Comparison of ENCODE assay signal across 8 mouse cellular contexts in genomic region chrX:151055559-151055958, GRCm38 (mm10). TPM values are rescaled to one million over a fixed set of nuclear protein-coding genes. Genes with fewer than 3 reads are reported as not detected.
DNase-seq lines count a peak whose midpoint lies in the region; ATAC-seq and TF ChIP-seq lines count a peak whose summit lies in the region.

No protein-coding gene starts in this region.

- H3K4me2 ChIP-seq in intestine, embryonic 14.5 days (ENCODE audit: low read length) = no peak overlapping the region
- H3K4me2 ChIP-seq in liver, postnatal 0 days (ENCODE audit: low read depth, low read length) = no peak overlapping the region
- no peak overlapping the region for H3K4me2 ChIP-seq in neural tube, embryonic 15.5 days

- TF ChIP-seq CTCF in liver, postnatal 0 days (IDR thresholded peaks at IDR 0.05; ENCODE audit: low read depth) = no peak

- no peak overlapping the region for H3K4me3 ChIP-seq in intestine, embryonic 14.5 days (ENCODE audit: low read depth, low read length)
- H3K4me3 ChIP-seq in liver, postnatal 0 days (ENCODE audit: low read depth, low read length) = no peak overlapping the region
- no peak overlapping the region for H3K4me3 ChIP-seq in neural tube, embryonic 15.5 days (replicated peaks)

- peak; percentile 55 for DNase-seq in adrenal gland, postnatal 10 days
- no peak for DNase-seq in adrenal gland, adult 18-20 months (ENCODE audit: low spot score in 2 of 2)
- peak; percentile 31 to 58 for DNase-seq in adrenal gland, postnatal 36 days
- DNase-seq in intestine, embryonic 14.5 days (ENCODE audit: low spot score) = no peak
- no peak for DNase-seq in liver, postnatal 0 days
- no peak for DNase-seq in left cerebral cortex, adult 18-20 months (ENCODE audit: low spot score in 2 of 2)
- no peak for DNase-seq in T-cell, adult 2 months (ENCODE audit: low spot score)

- no peaks in the 10 kb centered on the region for H3K27me3 ChIP-seq in intestine, embryonic 14.5 days (replicated peaks; ENCODE audit: control insufficient read depth, insufficient read depth, low read length)
- H3K27me3 ChIP-seq in liver, postnatal 0 days (ENCODE audit: insufficient read depth, low read length) = no peaks in the 10 kb centered on the region
- no peaks in the 10 kb centered on the region for H3K27me3 ChIP-seq in neural tube, embryonic 15.5 days (replicated peaks)

- TF ChIP-seq EP300 in liver, postnatal 0 days (IDR thresholded peaks at IDR 0.05; ENCODE audit: low read depth) = no peak

- 18% methylated on average over 1 of the region's 1 CpGs for WGBS in intestine, embryonic 14.5 days
- WGBS in liver, postnatal 0 days (ENCODE audit: insufficient replicate concordance) = 8% methylated on average over 1 of the region's 1 CpGs
- 18% methylated on average over 1 of the region's 1 CpGs for WGBS in neural tube, embryonic 15.5 days

- no peaks in the 10 kb centered on the region for H3K36me3 ChIP-seq in intestine, embryonic 14.5 days (ENCODE audit: control insufficient read depth, insufficient read depth, low read length)
- no peaks in the 10 kb centered on the region for H3K36me3 ChIP-seq in liver, postnatal 0 days (replicated peaks; ENCODE audit: insufficient read depth, low read length)
- H3K36me3 ChIP-seq in neural tube, embryonic 15.5 days = no peaks in the 10 kb centered on the region

- H3K9ac ChIP-seq in intestine, embryonic 14.5 days (ENCODE audit: low read length) = no peak overlapping the region
- no peak overlapping the region for H3K9ac ChIP-seq in liver, postnatal 0 days (replicated peaks)
- H3K9ac ChIP-seq in neural tube, embryonic 15.5 days (replicated peaks) = no peak overlapping the region

- no peak overlapping the region for H3K27ac ChIP-seq in intestine, embryonic 14.5 days (ENCODE audit: low read depth)
- no peak overlapping the region for H3K27ac ChIP-seq in liver, postnatal 0 days (ENCODE audit: low read depth)
- no peak overlapping the region for H3K27ac ChIP-seq in neural tube, embryonic 15.5 days (replicated peaks)

- 0 out of 2 replicates have a peak, but pooled peaks cover 7% of the 10 kb centered on the region for H3K4me1 ChIP-seq in intestine, embryonic 14.5 days (replicated peaks; ENCODE audit: control insufficient read depth, insufficient read depth, low read length)
- no peaks in the 10 kb centered on the region for H3K4me1 ChIP-seq in liver, postnatal 0 days (ENCODE audit: insufficient read depth)
- peaks cover 24% of the 10 kb centered on the region for H3K4me1 ChIP-seq in neural tube, embryonic 15.5 days

- no peaks in the 10 kb centered on the region for H3K9me3 ChIP-seq in intestine, embryonic 14.5 days (ENCODE audit: control insufficient read depth, low read length)
- H3K9me3 ChIP-seq in liver, postnatal 0 days (ENCODE audit: low read length) = no peaks in the 10 kb centered on the region
- no peaks in the 10 kb centered on the region for H3K9me3 ChIP-seq in neural tube, embryonic 15.5 days (replicated peaks)

- 0 out of 2 replicates have a peak, but pooled peaks have one; percentile 47 for ATAC-seq in intestine, embryonic 14.5 days (replicated peaks; ENCODE audit: low FRiP score, low TSS enrichment, low read depth)
- 0 out of 2 replicates have a peak, but pooled peaks have one; percentile 10 for ATAC-seq in liver, postnatal 0 days
- ATAC-seq in neural tube, embryonic 15.5 days (ENCODE audit: low FRiP score) = no peak

RNA-seq across cellular contexts. Expression of gene Fgd1, which starts 9.6 kb away (rescaled TPM):
- 10 to 100 TPM; 17.4 to 19.7 TPM for total RNA-seq in adrenal gland, postnatal 10 days (2021)
- total RNA-seq in adrenal gland, adult 18-20 months (2021) = 10 to 100 TPM; 11.9 to 15.7 TPM
- 10 to 100 TPM; 20.3 to 26.7 TPM for total RNA-seq in adrenal gland, postnatal 36 days (2021)
- 8.6 and 9.4 TPM in 2 replicates for polyA plus RNA-seq in intestine, embryonic 14.5 days (2014; fragmentation: Nextera tagmentation; extraction: Ambion mirVana)
- polyA plus RNA-seq in liver, postnatal 0 days (2015; fragmentation: Nextera tagmentation; extraction: Ambion mirVana) = 0.86 and 1.1 TPM in 2 replicates
- polyA plus RNA-seq in neural tube, embryonic 15.5 days (2015; fragmentation: Nextera tagmentation; extraction: Ambion mirVana) = 13.3 and 15.1 TPM in 2 replicates
- 10 to 100 TPM; 19.5 to 20.4 TPM for total RNA-seq in left cerebral cortex, adult 18-20 months (2021)

RNA-seq across cellular contexts. Expression of gene Gnl3l, which starts 38.4 kb away (rescaled TPM):
- 10 to 100 TPM; 48.5 to 49.2 TPM for total RNA-seq in adrenal gland, postnatal 10 days (2021)
- 10 to 100 TPM; 60.1 to 75.5 TPM for total RNA-seq in adrenal gland, adult 18-20 months (2021)
- total RNA-seq in adrenal gland, postnatal 36 days (2021) = 10 to 100 TPM; 74.1 to 76.4 TPM
- 29.4 and 30.4 TPM in 2 replicates for polyA plus RNA-seq in intestine, embryonic 14.5 days (2014; fragmentation: Nextera tagmentation; extraction: Ambion mirVana)
- polyA plus RNA-seq in liver, postnatal 0 days (2015; fragmentation: Nextera tagmentation; extraction: Ambion mirVana) = 5.4 and 7.0 TPM in 2 replicates
- 71.3 and 82.0 TPM in 2 replicates for polyA plus RNA-seq in neural tube, embryonic 15.5 days (2015; fragmentation: Nextera tagmentation; extraction: Ambion mirVana)
- 100 to 1,000 TPM; 210 to 212 TPM for total RNA-seq in left cerebral cortex, adult 18-20 months (2021)

RNA-seq across cellular contexts. Expression of gene Tsr2, which starts 40.8 kb away (rescaled TPM):
- total RNA-seq in adrenal gland, postnatal 10 days (2021) = 10 to 100 TPM; 26.0 to 32.0 TPM
- 10 to 100 TPM; 42.9 to 49.3 TPM for total RNA-seq in adrenal gland, adult 18-20 months (2021)
- total RNA-seq in adrenal gland, postnatal 36 days (2021) = 10 to 100 TPM; 40.0 to 46.2 TPM
- polyA plus RNA-seq in intestine, embryonic 14.5 days (2014; fragmentation: Nextera tagmentation; extraction: Ambion mirVana) = 34.7 and 41.1 TPM in 2 replicates
- polyA plus RNA-seq in liver, postnatal 0 days (2015; fragmentation: Nextera tagmentation; extraction: Ambion mirVana) = 9.4 and 9.9 TPM in 2 replicates
- polyA plus RNA-seq in neural tube, embryonic 15.5 days (2015; fragmentation: Nextera tagmentation; extraction: Ambion mirVana) = 37.5 and 39.7 TPM in 2 replicates
- total RNA-seq in left cerebral cortex, adult 18-20 months (2021) = 10 to 100 TPM; 91.1 to 91.7 TPM

Comparison
In these comparisons a context has a peak if more than half of its experiments do, and no peak if none do; other contexts are left out.
1. DNase-seq: peak in adrenal gland, postnatal 10 days (single experiment) and adrenal gland, postnatal 36 days (2 of 2); none in adrenal gland, adult 18-20 months (0 of 2), intestine, embryonic 14.5 days (single experiment), liver, postnatal 0 days (single experiment), left cerebral cortex, adult 18-20 months (0 of 2) and T-cell, adult 2 months (single experiment).